Mouse (Mus musculus): ENCODE data around the gene Ppm1l. TPM values are rescaled to one million over a fixed set of nuclear protein-coding genes. Genes with fewer than 3 reads are reported as not detected.

The Ppm1l gene
- polyA plus RNA-seq, 1 experiment = 1.4 TPM

- no peaks in the 10 kb centered on the region for H3K27me3 ChIP-seq (ENCODE audit: control insufficient read depth, insufficient read depth, low read length)
- no peaks in the 10 kb centered on the region for H3K36me3 ChIP-seq (ENCODE audit: control insufficient read depth, insufficient read depth, low read length)
- no peak overlapping the region for H3K4me3 ChIP-seq (ENCODE audit: extremely low read depth, insufficient read depth, insufficient read length)
- no peak for DNase-seq (ENCODE audit: low read depth in 1 of 2, low spot score in 2 of 2)
- TF ChIP-seq CTCF (IDR thresholded peaks at IDR 0.05; ENCODE audit: extremely low read depth, insufficient read depth, insufficient read length, insufficient replicate concordance) (no peak), POLR2A (IDR thresholded peaks at IDR 0.05; ENCODE audit: low read depth, low read length) (no peak)
- WGBS = 93% methylated on average over 9 of the region's 9 CpGs
- H3K27ac ChIP-seq (ENCODE audit: insufficient read depth, low read length) = no peak overlapping the region
- no peaks in the 10 kb centered on the region for H3K4me1 ChIP-seq (ENCODE audit: control insufficient read depth, insufficient read depth, insufficient read length)
Observed at GRCm38 (mm10) chr3:69531511-69531910, 214.8 kb downstream of the Ppm1l start.

GRCm38 (mm10) chr3:69532687-69533086 is 216.0 kb downstream of the Ppm1l start:
- 88% methylated on average over 4 of the region's 4 CpGs for WGBS
- H3K4me3 ChIP-seq (ENCODE audit: extremely low read depth, insufficient read depth, insufficient read length) = no peak overlapping the region
- no peak for TF ChIP-seq POLR2A (IDR thresholded peaks at IDR 0.05; ENCODE audit: low read depth, low read length)
- no peak for TF ChIP-seq CTCF (IDR thresholded peaks at IDR 0.05; ENCODE audit: extremely low read depth, insufficient read depth, insufficient read length, insufficient replicate concordance)
- no peaks in the 10 kb centered on the region for H3K27me3 ChIP-seq (ENCODE audit: control insufficient read depth, insufficient read depth, low read length)
- no peaks in the 10 kb centered on the region for H3K4me1 ChIP-seq (ENCODE audit: control insufficient read depth, insufficient read depth, insufficient read length)
- no peak for DNase-seq (ENCODE audit: low read depth in 1 of 2, low spot score in 2 of 2)
- H3K36me3 ChIP-seq (ENCODE audit: control insufficient read depth, insufficient read depth, low read length) = no peaks in the 10 kb centered on the region
- H3K27ac ChIP-seq (ENCODE audit: insufficient read depth, low read length) = no peak overlapping the region

GRCm38 (mm10) chr3:69535486-69535885 is 218.8 kb downstream of the Ppm1l start:
- H3K36me3 ChIP-seq (ENCODE audit: control insufficient read depth, insufficient read depth, low read length) = no peaks in the 10 kb centered on the region
- no peak for DNase-seq (ENCODE audit: low read depth in 1 of 2, low spot score in 2 of 2)
- H3K4me3 ChIP-seq (ENCODE audit: extremely low read depth, insufficient read depth, insufficient read length) = no peak overlapping the region
- no peak overlapping the region for H3K27ac ChIP-seq (ENCODE audit: insufficient read depth, low read length)
- no peaks in the 10 kb centered on the region for H3K27me3 ChIP-seq (ENCODE audit: control insufficient read depth, insufficient read depth, low read length)
- no peak for TF ChIP-seq CTCF (IDR thresholded peaks at IDR 0.05; ENCODE audit: extremely low read depth, insufficient read depth, insufficient read length, insufficient replicate concordance)
- TF ChIP-seq POLR2A (IDR thresholded peaks at IDR 0.05; ENCODE audit: low read depth, low read length) = no peak
- H3K4me1 ChIP-seq (ENCODE audit: control insufficient read depth, insufficient read depth, insufficient read length) = no peaks in the 10 kb centered on the region
- 95% methylated on average over 10 of the region's 10 CpGs for WGBS

- no peak for DNase-seq (ENCODE audit: low read depth in 1 of 2, low spot score in 2 of 2)
- Histone ChIP-seq H3K27me3 (ENCODE audit: control insufficient read depth, insufficient read depth, low read length) (no peaks in the 10 kb centered on the region), H3K36me3 (ENCODE audit: control insufficient read depth, insufficient read depth, low read length) (no peaks in the 10 kb centered on the region), H3K4me3 (ENCODE audit: extremely low read depth, insufficient read depth, insufficient read length) (no peak overlapping the region), H3K27ac (ENCODE audit: insufficient read depth, low read length) (no peak overlapping the region), H3K4me1 (ENCODE audit: control insufficient read depth, insufficient read depth, insufficient read length) (no peaks in the 10 kb centered on the region)
- WGBS = 90% methylated on average over 25 of the region's 25 CpGs
- TF ChIP-seq POLR2A (IDR thresholded peaks at IDR 0.05; ENCODE audit: low read depth, low read length) (no peak), CTCF (IDR thresholded peaks at IDR 0.05; ENCODE audit: extremely low read depth, insufficient read depth, insufficient read length, insufficient replicate concordance) (no peak)
Observed at GRCm38 (mm10) chr3:69535941-69536647, 219.4 kb downstream of the Ppm1l start.

- H3K4me3 ChIP-seq (ENCODE audit: extremely low read depth, insufficient read depth, insufficient read length) = no peak overlapping the region
- no peak for TF ChIP-seq POLR2A (IDR thresholded peaks at IDR 0.05; ENCODE audit: low read depth, low read length)
- no peak for TF ChIP-seq CTCF (IDR thresholded peaks at IDR 0.05; ENCODE audit: extremely low read depth, insufficient read depth, insufficient read length, insufficient replicate concordance)
- 93% methylated on average over 8 of the region's 8 CpGs for WGBS
- no peak overlapping the region for H3K27ac ChIP-seq (ENCODE audit: insufficient read depth, low read length)
- no peak for DNase-seq (ENCODE audit: low read depth in 1 of 2, low spot score in 2 of 2)
- H3K4me1 ChIP-seq (ENCODE audit: control insufficient read depth, insufficient read depth, insufficient read length) = no peaks in the 10 kb centered on the region
- no peaks in the 10 kb centered on the region for H3K27me3 ChIP-seq (ENCODE audit: control insufficient read depth, insufficient read depth, low read length)
- H3K36me3 ChIP-seq (ENCODE audit: control insufficient read depth, insufficient read depth, low read length) = no peaks in the 10 kb centered on the region
Observed at GRCm38 (mm10) chr3:69542962-69543361, 226.3 kb downstream of the Ppm1l start.

GRCm38 (mm10) chr3:69543730-69544129 is 227.1 kb downstream of the Ppm1l start:
- WGBS = 97% methylated on average over 1 of the region's 1 CpGs
- TF ChIP-seq POLR2A (IDR thresholded peaks at IDR 0.05; ENCODE audit: low read depth, low read length) (no peak), CTCF (IDR thresholded peaks at IDR 0.05; ENCODE audit: extremely low read depth, insufficient read depth, insufficient read length, insufficient replicate concordance) (no peak)
- Histone ChIP-seq H3K27ac (ENCODE audit: insufficient read depth, low read length) (no peak overlapping the region), H3K4me3 (ENCODE audit: extremely low read depth, insufficient read depth, insufficient read length) (no peak overlapping the region), H3K36me3 (ENCODE audit: control insufficient read depth, insufficient read depth, low read length) (no peaks in the 10 kb centered on the region), H3K4me1 (ENCODE audit: control insufficient read depth, insufficient read depth, insufficient read length) (no peaks in the 10 kb centered on the region), H3K27me3 (ENCODE audit: control insufficient read depth, insufficient read depth, low read length) (no peaks in the 10 kb centered on the region)
- no peak for DNase-seq (ENCODE audit: low read depth in 1 of 2, low spot score in 2 of 2)

GRCm38 (mm10) chr3:69545017-69545416 is 228.4 kb downstream of the Ppm1l start:
- no peak for DNase-seq (ENCODE audit: low read depth in 1 of 2, low spot score in 2 of 2)
- no peak overlapping the region for H3K4me3 ChIP-seq (ENCODE audit: extremely low read depth, insufficient read depth, insufficient read length)
- H3K27ac ChIP-seq (ENCODE audit: insufficient read depth, low read length) = no peak overlapping the region
- no peaks in the 10 kb centered on the region for H3K27me3 ChIP-seq (ENCODE audit: control insufficient read depth, insufficient read depth, low read length)
- 88% methylated on average over 5 of the region's 5 CpGs for WGBS
- TF ChIP-seq CTCF (IDR thresholded peaks at IDR 0.05; ENCODE audit: extremely low read depth, insufficient read depth, insufficient read length, insufficient replicate concordance) = no peak
- H3K4me1 ChIP-seq (ENCODE audit: control insufficient read depth, insufficient read depth, insufficient read length) = no peaks in the 10 kb centered on the region
- no peaks in the 10 kb centered on the region for H3K36me3 ChIP-seq (ENCODE audit: control insufficient read depth, insufficient read depth, low read length)

Data from spleen, adult 2 months (tissue).